Mouse (Mus musculus) kidney, postnatal 4 days (tissue): ENCODE data around the gene Lax1.

Experiments
- DNase-seq, 2 experiments: peaks; one replicate each; pipeline ENCODE4 v3.0.0; 2021; ENCODE audit warnings: mixed read lengths in 2 of 2

Lax1 gene

DNA sequence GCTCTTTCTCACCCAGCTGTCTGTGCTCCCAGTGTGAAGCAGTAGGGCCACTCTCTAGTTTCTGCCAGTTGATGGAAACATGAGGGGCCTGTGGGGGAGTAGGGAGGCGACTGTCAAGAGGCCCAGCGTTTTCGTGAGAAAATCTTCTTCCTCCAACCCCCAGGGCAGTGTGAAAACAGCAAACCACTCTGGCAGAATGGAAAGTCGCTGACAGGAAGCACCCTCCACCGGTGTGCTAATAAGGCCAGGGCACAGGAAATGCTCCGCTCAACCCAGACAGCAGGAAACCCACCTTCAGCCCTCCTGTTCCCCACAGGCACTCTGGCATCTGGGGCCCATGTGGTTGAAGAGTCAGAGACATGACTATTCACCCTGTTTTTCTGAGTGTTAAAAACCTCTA, at the start of gene Lax1:
TSS of gene Lax1 (minus strand) at position 212 of the 400 bp plus-strand sequence.
- peak in 1 of 2 experiments; percentile 26 for DNase-seq

DNA sequence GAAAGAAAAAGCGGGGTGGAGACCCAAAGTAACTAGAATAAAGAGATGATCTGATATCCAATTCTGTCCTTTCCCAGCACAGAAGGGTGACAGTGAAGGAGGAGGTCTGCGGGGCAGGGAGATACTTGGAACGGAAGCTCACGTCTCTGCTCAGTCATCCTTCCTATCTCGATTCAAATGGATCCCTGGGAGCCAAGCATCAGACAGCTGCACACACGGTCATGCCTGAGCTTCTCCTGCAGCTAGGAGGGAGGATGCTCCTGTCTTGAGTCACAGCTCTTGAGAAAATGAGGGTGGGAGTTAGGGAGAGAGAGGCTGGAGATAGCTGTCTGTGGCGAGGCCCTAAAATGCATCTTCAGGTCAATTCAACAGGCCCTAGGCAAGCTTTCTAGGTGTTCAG, 46.8 kb upstream of the Lax1 start:
- DNase-seq: no peak

DNA sequence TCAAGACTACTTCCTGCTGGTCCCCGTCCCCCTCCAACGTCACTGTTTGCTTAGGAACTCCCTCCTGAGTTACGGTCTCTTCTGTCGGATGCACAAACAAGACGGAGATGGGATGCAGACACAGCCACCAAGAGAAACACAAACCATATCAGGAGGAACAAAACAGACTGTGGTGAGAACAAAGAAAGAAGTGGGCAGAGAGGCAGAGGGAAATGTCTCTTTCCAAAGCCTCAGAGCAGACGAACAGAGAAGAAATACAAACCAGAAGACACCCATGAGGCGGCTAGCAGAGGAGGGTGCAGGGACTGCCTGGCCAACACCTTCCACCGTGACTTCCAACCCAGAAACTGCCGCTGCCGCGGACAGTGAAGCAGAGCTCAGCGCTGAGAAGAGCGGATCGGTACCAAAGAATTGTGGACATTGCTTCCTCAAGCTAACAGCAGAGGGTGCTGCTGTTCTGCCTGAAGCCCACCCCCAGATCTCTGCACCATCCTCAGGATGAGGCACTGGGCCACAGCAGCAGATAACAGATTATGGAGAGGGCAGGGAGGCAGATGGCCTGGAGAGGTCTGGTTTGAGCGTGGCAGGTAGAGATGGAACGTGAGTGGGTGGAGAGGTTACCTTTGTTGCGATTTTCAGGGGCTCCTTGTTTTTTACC, 46.2 kb upstream of the Lax1 start:
- peak; percentile 78 to 85 for DNase-seq

DNA sequence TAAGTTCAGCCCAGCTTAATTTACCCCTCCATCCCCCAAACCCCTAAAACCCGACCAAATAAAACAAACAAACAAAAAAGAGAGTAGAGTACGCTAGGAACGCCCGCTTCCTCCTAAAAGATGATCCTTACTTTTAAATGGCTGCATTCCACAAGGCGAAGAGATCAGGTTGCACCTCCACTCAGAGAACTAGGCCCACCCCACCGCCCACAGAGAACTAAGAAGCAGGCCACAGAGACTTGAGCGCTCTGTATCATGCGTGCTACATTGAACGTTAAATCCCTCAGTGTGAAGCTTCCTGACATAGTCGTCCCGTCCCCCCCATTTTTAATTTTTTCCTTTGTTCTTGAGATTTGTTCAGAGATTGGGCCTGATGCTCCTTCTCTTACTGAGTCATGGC, 42.9 kb upstream of the Lax1 start:
- peak in 1 of 2 experiments; percentile 25 for DNase-seq

DNA sequence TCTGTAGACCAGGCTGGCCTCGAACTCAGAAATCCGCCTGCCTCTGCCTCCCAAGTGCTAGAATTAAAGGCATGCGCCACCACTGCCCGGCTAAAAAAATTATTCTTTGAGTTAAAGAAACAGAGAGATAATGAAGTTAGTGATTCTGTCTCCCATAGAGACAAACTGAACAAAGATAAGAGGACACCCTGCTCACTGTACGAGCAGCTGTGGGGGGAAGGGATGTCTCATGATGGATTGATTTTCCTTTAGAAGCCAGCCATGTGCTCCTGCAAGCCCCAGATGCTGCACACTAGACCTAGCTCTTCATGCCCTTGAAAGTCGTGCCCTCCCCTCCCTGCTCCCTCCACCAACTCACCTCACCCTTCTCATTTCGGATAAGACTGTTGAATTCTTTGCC, 38.4 kb upstream of the Lax1 start:
- DNase-seq: no peak

DNA sequence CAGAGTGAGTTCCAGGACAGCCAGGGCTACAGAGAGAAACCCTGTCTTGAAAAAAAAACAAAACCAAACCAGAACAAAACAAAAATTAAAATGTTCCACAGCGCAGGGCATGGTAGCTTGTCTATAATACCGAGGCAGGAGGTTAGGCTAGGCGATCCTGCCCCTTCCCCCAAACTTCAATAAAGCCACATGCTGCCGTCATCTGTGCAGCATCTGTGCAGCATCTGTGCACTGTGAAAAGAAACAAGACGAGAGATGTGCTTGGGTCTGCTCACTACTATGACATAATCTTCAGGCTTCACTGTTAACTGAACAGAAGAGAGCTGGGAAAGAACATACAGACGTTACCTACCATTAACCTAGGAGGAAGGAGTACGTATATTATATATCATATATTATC, 30.4 kb upstream of the Lax1 start:
- DNase-seq: no peak

DNA sequence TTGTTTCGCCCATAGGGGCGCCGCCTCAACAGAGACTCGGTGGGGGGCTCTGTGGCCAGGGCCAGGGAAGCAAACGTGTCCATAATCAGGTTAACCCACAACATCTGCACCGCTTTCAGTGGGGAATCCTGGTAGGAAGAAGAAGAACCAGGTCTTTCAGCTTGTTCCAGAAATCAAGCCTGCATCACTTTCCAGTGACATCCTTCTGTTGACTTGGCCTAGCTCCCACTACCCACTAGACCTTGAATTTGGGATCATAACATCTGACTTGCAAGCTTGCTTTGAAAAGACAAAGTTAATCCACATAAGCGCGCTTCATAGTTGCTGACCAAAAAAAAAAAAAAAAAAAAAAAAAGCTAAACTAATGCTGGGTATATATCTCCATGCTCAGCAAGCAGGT, 28.9 kb upstream of the Lax1 start:
- no peak for DNase-seq

DNA sequence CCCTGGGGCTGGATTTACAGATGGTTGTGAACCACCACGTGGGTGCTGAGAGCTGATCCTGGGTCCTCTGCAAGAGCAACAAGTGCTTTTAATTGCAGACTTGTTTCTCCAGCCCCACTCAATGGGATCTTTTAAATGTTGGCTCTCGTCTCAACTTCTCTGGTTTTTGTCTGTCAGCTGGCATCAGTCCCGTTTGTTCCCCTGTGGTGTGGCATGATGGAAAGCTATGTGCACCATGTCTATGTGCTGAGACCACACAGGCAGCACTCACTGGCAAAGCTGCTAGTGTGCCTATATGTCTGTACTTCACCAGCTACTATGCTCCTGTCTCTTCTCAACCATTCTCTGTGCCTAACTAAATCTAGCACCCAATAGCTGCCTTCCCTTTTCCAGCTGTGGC, 28.4 kb upstream of the Lax1 start:
- no peak for DNase-seq

DNA sequence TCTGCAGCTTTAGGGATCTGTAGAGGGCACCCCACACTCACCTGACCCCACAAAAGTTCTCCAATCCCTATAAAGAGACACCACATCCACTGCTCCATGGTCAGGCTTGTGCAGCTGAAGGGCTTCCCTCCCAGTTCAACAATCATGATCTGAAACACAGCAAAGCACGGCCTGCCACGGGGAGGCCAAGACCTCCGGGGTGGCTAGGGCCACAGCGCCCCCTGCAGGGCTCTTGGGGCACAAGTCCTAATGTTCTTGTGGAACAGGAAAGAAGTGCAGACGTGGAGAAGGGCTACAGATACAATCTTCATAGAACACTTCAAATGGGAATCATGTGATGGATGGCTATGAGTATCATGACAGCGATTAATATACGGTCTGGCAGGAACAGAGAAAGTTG, 26.6 kb upstream of the Lax1 start:
- peak; percentile 80 to 82 for DNase-seq

DNA sequence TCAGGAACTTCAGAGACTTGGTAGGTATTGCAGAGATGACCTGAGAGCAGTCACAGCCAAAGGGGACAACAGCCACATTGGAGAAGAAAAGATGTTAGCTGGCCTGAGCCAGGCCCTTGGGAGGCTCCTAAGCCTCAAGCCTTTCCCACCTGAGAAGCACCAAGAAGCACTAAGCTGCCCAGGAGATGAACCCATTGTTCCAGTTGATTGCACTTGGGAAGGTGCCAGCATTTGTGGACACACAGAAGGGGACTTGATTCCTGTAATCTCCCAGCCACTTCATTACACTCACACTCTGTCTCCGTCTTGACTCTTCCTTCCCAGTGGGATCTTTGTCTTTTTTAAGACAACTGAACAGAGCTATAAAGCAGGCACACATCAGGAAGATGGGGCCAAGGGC, 25.3 kb upstream of the Lax1 start:
- peak; percentile 49 to 63 for DNase-seq

DNA sequence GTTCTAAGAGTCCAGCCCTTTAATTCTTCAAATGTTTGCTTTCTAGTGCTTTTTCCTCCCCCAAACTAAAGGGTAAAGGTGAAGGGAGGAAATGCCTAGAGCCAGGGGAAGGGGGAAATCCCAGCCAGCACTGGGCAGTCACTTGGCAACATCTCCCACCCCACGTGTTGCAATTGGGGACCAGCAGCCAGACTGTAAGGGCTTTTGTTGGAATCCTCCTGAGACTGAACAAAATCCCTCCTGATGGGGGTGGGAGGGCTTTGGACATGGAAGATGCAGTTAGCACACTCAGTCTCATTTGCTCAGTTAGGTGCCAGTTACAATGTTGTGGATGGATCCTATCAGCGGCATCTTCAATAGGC, 23.1 kb upstream of the Lax1 start:
- peak; percentile 41 to 44 for DNase-seq

DNA sequence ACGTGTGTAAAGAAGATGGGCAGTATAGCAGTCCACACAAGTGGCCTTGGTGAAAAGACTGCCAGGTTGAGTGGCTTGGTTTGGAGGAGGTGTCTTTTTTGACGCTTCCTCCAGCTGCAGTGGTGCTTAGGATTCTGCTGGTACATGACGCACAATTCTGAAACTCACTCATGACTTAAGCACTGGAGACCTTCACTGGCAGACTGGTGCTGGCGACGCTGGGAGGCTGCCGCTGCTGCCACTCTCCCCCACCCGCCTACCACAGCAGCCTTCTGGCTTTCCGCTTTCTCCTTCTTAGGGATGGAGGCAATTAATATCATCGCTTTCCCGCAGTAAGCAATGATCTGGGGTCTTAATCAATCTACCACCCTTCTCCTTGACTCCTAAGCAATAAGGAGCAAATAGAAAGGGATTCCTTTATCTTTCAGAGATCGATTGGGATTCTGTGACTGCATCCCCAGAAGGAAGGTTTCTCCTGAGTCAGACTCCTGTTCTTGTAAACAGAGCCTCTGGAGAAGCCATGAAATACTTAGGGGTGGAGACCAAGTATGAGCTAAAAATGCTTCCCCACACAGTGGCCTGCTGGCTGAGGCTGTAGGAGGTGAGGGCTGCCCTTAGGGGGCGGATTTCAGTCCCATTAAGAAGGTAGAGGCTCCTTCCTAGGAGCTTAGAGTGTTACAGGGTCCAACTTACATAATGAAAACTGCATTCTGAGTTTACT, 22.5 kb upstream of the Lax1 start:
- peak in 1 of 2 experiments; percentile 42 for DNase-seq

DNA sequence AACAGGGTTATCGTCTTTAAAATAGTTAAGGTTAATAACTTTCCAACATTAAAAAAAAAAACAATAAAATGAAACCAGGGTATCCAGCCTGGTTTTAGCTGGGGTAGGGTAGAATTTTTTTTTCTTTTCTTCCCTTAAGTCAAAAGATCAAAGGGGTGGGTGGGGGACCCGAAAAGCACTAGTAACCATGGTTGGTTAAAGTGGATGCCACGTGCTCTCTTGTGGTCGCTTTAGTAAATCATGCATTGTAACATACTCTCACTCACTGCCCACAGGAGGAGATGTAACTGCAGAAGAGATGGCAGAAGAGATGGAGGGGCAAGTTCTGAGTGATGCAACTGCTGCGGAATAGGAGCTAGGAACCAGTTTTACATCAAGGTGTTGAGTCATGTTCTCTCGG, 21.5 kb upstream of the Lax1 start:
- DNase-seq: no peak

DNA sequence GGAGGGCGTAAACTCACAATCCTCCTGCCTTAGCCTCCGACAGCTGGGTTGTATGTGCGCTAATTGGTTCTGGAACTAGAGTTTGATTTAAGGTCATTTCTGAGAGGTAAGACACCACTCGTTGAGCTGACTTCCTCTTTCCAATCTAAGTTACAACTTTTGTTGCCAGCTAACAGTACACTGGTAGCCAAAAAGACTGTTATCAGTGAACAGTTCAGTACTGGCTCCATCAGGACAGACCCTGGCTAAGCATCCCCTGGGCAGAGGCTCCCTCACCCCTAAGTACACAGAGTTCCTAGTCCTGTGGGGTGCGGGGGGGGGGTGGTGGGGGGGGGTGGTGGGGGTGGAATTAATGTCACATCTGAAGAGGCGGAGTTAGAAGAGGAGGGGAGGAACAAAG, 21.0 kb upstream of the Lax1 start:
- no peak for DNase-seq

DNA sequence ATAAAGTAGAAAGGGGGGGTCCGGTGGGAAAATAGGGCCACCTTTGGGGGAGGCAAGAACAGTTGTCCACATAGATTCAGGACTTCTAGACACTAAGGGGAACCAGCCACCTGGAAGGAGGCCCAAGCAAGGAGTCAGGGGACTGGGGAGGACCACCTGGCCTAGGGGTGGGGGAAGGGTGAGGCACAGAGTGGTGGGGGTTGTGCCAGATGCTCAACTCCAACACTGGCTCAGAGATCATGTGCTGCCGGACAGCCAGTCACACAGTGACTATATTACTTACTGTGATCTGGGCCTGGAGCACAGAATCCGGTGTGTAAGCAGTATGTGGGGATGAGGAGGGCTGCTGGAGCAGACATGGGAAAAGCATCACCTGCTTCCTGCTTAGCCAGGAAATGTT, 19.4 kb upstream of the Lax1 start:
- no peak for DNase-seq

DNA sequence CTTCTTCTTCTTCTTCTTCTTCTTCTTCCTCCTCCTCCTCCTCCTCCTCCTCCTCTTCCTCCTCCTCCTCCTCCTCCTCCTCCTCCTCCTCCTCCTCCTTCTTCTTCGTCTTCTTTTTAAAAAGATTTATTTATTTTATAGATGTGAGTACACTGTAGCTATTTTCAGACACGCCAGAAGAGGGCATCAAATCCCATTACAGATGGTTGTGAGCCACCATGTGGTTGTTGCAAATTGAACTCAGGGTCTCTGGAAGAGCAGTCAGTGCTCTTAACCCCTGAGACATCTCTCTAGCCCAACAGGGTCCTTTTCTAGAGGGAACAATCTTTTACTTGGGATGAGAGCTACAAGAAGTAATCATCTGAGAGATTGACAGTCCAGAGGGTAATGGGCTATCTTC, 11.9 kb upstream of the Lax1 start:
- peak in 1 of 2 experiments; percentile 46 for DNase-seq

DNA sequence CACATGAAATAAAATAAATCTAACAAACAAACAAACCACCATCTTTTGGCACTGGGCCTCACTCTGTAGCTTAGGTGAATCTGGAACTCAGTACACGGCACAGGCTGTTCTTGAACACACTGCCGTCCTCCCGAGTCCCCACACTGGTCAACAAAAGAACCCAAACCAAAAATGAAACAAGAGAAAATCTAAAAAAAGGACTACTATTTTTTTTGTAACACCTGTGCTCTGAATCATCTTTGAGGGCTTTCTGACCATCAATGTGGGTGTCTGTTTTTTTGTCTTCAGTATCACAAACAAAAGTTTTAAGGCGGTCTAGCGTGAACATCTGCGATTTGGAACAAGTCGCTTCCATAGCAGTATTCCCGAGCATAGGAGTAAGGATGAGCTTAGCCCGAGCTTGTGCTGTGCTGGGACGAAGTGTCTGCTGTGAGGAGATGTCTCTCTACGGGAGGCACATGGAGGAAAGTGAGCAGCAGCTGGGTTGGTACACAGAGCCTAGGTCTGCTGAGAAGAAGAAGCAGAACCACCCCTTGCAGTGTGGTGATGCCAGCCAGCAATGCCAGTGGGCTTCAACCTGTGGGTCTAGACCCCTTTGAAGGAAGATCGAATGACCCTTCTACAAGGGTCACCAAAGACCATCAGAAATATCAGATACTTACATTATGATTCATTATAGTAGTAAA, 8.2 kb upstream of the Lax1 start:
- DNase-seq: no peak

DNA sequence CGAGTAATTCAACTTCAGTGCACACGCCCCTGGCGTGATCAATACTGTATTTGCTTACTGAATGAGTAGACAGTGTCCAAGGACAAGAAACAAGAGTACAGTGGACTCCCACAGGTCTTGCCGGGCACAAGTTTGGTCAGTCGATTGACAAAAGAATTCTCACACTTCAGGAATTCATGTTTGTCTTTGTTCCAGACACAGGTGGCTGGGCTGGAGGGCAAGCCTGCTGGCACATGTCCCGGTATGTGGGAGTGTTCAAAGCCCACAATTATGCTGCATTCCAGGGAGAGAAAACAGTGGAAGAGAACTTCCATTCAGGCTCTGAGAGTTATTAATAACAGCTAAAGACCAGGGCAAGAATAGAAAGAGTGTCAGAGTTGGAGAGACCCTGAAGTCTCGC, 6.0 kb upstream of the Lax1 start:
- peak; percentile 84 to 89 for DNase-seq

DNA sequence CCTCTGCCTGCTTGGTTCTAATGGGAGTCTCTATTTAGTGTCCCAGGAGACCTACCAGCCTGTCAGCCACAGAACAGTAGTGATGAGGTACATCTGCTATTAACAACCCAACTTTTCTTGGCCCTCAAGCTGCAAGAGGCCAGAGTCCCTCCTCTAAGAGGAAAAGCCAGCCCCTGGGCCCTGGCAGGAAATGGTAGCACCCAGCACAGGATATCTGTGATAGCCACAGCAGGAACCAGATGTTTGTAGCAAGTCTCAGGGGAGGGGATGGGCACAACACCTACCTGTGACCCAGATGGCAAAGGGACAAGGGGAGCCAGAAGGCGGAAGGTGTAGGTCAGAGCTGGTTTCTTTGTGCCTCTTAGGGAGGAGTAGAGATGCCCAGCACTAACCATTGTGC, 5.0 kb upstream of the Lax1 start:
- DNase-seq: peak in 1 of 2 experiments; percentile 44

DNA sequence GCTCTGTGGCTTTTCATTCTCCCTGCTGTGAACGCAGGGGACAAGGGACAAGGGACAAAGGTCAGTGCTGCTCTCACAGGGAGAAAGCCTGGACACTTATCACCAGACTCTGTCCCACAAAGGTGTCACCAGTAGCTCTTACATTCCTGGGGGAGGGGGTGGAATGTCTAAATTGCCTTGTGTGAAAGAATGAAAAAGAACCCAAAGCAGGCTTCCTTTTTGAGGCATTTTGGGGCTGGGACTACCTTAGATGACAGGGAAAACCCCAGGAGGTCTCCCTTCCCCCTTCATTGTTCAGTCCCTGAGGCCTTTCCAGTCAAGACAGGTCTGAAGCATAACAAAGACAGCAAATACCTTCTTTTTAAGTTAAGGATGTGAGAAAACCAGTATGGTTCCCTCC, 4.4 kb upstream of the Lax1 start:
- no peak for DNase-seq

DNA sequence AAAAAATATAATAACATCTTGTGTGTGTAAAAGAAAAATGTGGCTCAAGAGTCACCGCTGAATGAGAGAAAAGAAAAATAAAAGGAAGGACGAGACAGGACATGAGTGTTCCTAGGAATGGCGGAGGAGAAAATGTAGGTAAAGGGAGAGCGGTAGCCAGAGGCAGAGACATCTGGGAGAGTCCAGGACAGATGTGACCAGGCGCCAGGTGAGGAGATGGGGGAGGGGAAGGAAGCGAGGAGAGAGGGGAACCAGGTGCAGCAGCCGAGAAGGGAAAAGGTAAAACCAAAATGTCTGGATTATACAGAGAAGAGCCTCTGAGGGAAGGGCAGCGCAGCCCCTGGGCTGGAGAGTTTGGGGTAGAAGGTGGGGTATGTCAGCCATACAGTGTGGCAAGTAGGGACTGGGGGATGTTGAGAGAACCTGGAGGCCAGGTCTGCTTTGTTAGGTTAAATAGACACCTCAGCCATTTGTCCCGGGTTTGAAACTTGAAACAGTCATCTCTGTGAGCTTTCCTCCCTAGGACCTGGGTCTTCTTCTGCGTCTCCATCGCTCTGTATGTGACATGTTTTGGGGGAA, 3.7 kb upstream of the Lax1 start:
- DNase-seq: no peak

DNA sequence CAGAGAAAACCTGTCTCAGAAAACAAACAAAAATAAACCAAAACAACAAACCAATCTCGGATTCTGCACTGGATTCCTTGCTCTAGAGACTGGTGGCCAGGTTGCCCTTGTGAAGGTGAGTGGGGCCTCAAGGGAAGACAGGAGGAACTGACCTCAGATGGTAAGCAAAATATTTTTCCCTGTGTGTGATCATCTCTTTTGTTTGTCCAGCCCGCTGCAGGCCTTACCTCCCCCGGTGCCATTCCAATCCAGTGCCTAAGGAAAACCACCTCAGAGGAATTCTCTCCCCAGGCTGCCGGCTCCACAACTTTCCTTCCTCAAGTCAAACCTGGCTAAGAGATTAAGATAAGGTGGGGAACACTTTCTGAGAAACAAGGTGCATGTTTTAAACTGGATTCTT, 2.3 kb upstream of the Lax1 start:
- peak in 1 of 2 experiments; percentile 22 for DNase-seq

DNA sequence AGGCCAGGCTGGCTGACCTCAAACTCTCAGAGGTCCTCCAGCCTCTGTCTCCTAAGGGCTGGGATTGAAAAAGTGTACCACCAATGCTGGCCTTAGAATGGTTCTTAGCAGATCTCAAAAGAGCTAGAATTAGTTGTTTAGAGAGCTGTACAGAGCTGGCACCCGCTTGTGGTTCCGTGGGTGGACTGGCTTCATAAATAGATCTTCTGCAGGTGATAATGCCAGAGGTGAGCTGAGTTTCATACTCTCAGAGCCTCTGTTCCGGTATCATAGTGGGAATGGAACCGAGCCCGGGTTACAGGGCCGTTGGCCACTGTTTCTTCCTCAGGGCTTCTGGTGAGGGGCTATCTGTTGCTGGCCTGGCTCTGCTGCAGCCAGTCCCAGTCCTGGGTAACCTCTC, 1.1 kb upstream of the Lax1 start:
- no peak for DNase-seq

DNA sequence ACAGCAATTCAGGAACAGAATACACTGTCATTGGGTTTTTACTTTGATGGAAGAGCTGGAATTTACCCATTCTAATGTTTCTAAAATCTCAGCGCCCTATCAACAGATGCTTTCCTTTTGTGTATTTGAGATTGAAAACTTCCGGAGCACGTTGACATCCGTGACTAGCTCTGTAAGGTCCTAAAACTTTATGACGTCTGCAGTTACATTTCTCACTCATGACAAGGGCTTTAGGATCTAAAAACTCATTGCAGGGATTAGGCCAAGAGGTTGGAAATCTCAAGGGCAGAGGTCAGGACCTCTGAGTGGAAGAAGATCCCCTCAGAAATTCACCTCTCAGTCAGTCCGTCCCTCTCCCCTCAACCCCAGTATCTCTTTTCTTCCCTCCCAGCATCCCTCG, 1.6 kb downstream of the Lax1 start:
- DNase-seq: no peak
